Mouse (Mus musculus): ENCODE data around the gene Aco2. TPM values are rescaled to one million over a fixed set of nuclear protein-coding genes. Genes with fewer than 3 reads are reported as not detected.

Gene Aco2
- polyA plus RNA-seq, 2 experiments, result 72.1 to 85.0 TPM

- Histone ChIP-seq H3K27ac (no peak overlapping the region), H3K9ac (replicated peaks) (no peak overlapping the region), H3K36me3 (replicated peaks; ENCODE audit: control insufficient read depth, insufficient read depth, low read depth) (no peaks in the 10 kb centered on the region), H3K4me3 (ENCODE audit: insufficient read depth in 1 of 2, low read depth in 2 of 2, low read length in 2 of 2) (no peak overlapping the region), H3K9me3 (ENCODE audit: control insufficient read depth, low read length) (no peaks in the 10 kb centered on the region), H3K27me3 (ENCODE audit: control insufficient read depth, insufficient read depth, low read length) (peaks cover 5% of the 10 kb centered on the region), H3K4me2 (ENCODE audit: low read depth) (no peak overlapping the region), H3K4me1 (replicated peaks; ENCODE audit: control insufficient read depth in 2 of 2, insufficient read depth in 2 of 2, low read length in 1 of 2) (peaks cover 2 to 8% of the 10 kb centered on the region in 2 experiments; a peak in 3 of 4 replicates)
- no peak for DNase-seq (ENCODE audit: low read depth in 3 of 3, low spot score in 3 of 3)
- peak; percentile 55; the same call in 1 of the 2 replicates for ATAC-seq (ENCODE audit: insufficient read depth)
- TF ChIP-seq EP300 (IDR thresholded peaks at IDR 0.05; ENCODE audit: low read depth), result no peak
- no peak for TF ChIP-seq CTCF (IDR thresholded peaks at IDR 0.05; ENCODE audit: low read depth)
- 58% methylated on average over 5 of the region's 5 CpGs for WGBS (ENCODE audit: insufficient replicate concordance)
These were observed 32.5 kb upstream of the Aco2 start for GRCm38 (mm10) chr15:81839634-81840033.

GRCm38 (mm10) chr15:81840306-81840705 is 31.8 kb upstream of the Aco2 start:
- TF ChIP-seq CTCF (IDR thresholded peaks at IDR 0.05; ENCODE audit: low read depth) (no peak), EP300 (IDR thresholded peaks at IDR 0.05; ENCODE audit: low read depth) (no peak)
- ATAC-seq (ENCODE audit: insufficient read depth) (no peak), DNase-seq (ENCODE audit: low read depth in 3 of 3, low spot score in 3 of 3) (no peak)
- Histone ChIP-seq H3K36me3 (replicated peaks; ENCODE audit: control insufficient read depth, insufficient read depth, low read depth) (no peaks in the 10 kb centered on the region), H3K9me3 (ENCODE audit: control insufficient read depth, low read length) (no peaks in the 10 kb centered on the region), H3K4me2 (ENCODE audit: low read depth) (no peak overlapping the region), H3K27me3 (ENCODE audit: control insufficient read depth, insufficient read depth, low read length) (peaks cover 2% of the 10 kb centered on the region; the same call in 1 of the 2 replicates), H3K27ac (no peak overlapping the region), H3K9ac (replicated peaks) (no peak overlapping the region), H3K4me1 (replicated peaks; ENCODE audit: control insufficient read depth in 2 of 2, insufficient read depth in 2 of 2, low read length in 1 of 2) (peaks cover 2 to 6% of the 10 kb centered on the region in 2 experiments; a peak in 3 of 4 replicates), H3K4me3 (ENCODE audit: insufficient read depth in 1 of 2, low read depth in 2 of 2, low read length in 2 of 2) (no peak overlapping the region)
- WGBS (ENCODE audit: insufficient replicate concordance), result 86% methylated on average over 7 of the region's 7 CpGs

- no peak for ATAC-seq (ENCODE audit: insufficient read depth)
- H3K4me2 ChIP-seq (ENCODE audit: low read depth), result no peak overlapping the region
- H3K27me3 ChIP-seq (ENCODE audit: control insufficient read depth, insufficient read depth, low read length), result no peaks in the 10 kb centered on the region
- no peak overlapping the region for H3K27ac ChIP-seq
- no peak overlapping the region for H3K4me3 ChIP-seq (ENCODE audit: insufficient read depth in 1 of 2, low read depth in 2 of 2, low read length in 2 of 2)
- no peak for DNase-seq (ENCODE audit: low read depth in 3 of 3, low spot score in 3 of 3)
- H3K9ac ChIP-seq (replicated peaks), result no peak overlapping the region
- H3K9me3 ChIP-seq (ENCODE audit: control insufficient read depth, low read length), result no peaks in the 10 kb centered on the region
- TF ChIP-seq CTCF (IDR thresholded peaks at IDR 0.05; ENCODE audit: low read depth), result no peak
- no peak for TF ChIP-seq EP300 (IDR thresholded peaks at IDR 0.05; ENCODE audit: low read depth)
- WGBS (ENCODE audit: insufficient replicate concordance), result 66% methylated on average over 7 of the region's 7 CpGs
- no peaks in the 10 kb centered on the region for H3K36me3 ChIP-seq (replicated peaks; ENCODE audit: control insufficient read depth, insufficient read depth, low read depth)
- H3K4me1 ChIP-seq (replicated peaks; ENCODE audit: control insufficient read depth in 2 of 2, insufficient read depth in 2 of 2, low read length in 1 of 2), result peaks cover 0 to 2% of the 10 kb centered on the region in 2 experiments; a peak in 1 of 4 replicates
These were observed 29.8 kb upstream of the Aco2 start for GRCm38 (mm10) chr15:81842275-81842674.

- 79% methylated on average over 5 of the region's 5 CpGs for WGBS (ENCODE audit: insufficient replicate concordance)
- no peak for ATAC-seq (ENCODE audit: insufficient read depth)
- no peak for DNase-seq (ENCODE audit: low read depth in 3 of 3, low spot score in 3 of 3)
- no peaks in the 10 kb centered on the region for H3K4me1 ChIP-seq (replicated peaks; ENCODE audit: control insufficient read depth in 2 of 2, insufficient read depth in 2 of 2, low read length in 1 of 2)
- no peaks in the 10 kb centered on the region for H3K27me3 ChIP-seq (ENCODE audit: control insufficient read depth, insufficient read depth, low read length)
- H3K9me3 ChIP-seq (ENCODE audit: control insufficient read depth, low read length), result no peaks in the 10 kb centered on the region
- H3K4me3 ChIP-seq (ENCODE audit: insufficient read depth in 1 of 2, low read depth in 2 of 2, low read length in 2 of 2), result no peak overlapping the region
- no peak overlapping the region for H3K27ac ChIP-seq
- no peak overlapping the region for H3K4me2 ChIP-seq (ENCODE audit: low read depth)
- peaks cover 12% of the 10 kb centered on the region for H3K36me3 ChIP-seq (replicated peaks; ENCODE audit: control insufficient read depth, insufficient read depth, low read depth)
- TF ChIP-seq EP300 (IDR thresholded peaks at IDR 0.05; ENCODE audit: low read depth), result no peak
- no peak for TF ChIP-seq CTCF (IDR thresholded peaks at IDR 0.05; ENCODE audit: low read depth)
- H3K9ac ChIP-seq (replicated peaks), result no peak overlapping the region
These were observed 27.0 kb upstream of the Aco2 start for GRCm38 (mm10) chr15:81845033-81845625.

GRCm38 (mm10) chr15:81845724-81846123 is 26.4 kb upstream of the Aco2 start:
- H3K27ac ChIP-seq, result no peak overlapping the region
- no peaks in the 10 kb centered on the region for H3K27me3 ChIP-seq (ENCODE audit: control insufficient read depth, insufficient read depth, low read length)
- 43% methylated on average over 4 of the region's 4 CpGs for WGBS (ENCODE audit: insufficient replicate concordance)
- no peak overlapping the region for H3K4me3 ChIP-seq (ENCODE audit: insufficient read depth in 1 of 2, low read depth in 2 of 2, low read length in 2 of 2)
- H3K9ac ChIP-seq (replicated peaks), result no peak overlapping the region
- ATAC-seq (ENCODE audit: insufficient read depth), result peak; percentile 36; the same call in 1 of the 2 replicates
- H3K9me3 ChIP-seq (ENCODE audit: control insufficient read depth, low read length), result no peaks in the 10 kb centered on the region
- H3K36me3 ChIP-seq (replicated peaks; ENCODE audit: control insufficient read depth, insufficient read depth, low read depth), result peaks cover 18% of the 10 kb centered on the region
- TF ChIP-seq EP300 (IDR thresholded peaks at IDR 0.05; ENCODE audit: low read depth) (no peak), CTCF (IDR thresholded peaks at IDR 0.05; ENCODE audit: low read depth) (no peak)
- H3K4me1 ChIP-seq (replicated peaks; ENCODE audit: control insufficient read depth in 2 of 2, insufficient read depth in 2 of 2, low read length in 1 of 2), result no peaks in the 10 kb centered on the region
- no peak overlapping the region for H3K4me2 ChIP-seq (ENCODE audit: low read depth)
- DNase-seq (ENCODE audit: low read depth in 3 of 3, low spot score in 3 of 3), result no peak

Data from liver, embryonic 14.5 days (tissue).